Mouse (Mus musculus): ENCODE data around the gene Actl6b. TPM values are rescaled to one million over a fixed set of nuclear protein-coding genes. Genes with fewer than 3 reads are reported as not detected.

Gene Actl6b
- not detected for polyA plus RNA-seq (2017; shearing (Covaris generic))

DNA sequence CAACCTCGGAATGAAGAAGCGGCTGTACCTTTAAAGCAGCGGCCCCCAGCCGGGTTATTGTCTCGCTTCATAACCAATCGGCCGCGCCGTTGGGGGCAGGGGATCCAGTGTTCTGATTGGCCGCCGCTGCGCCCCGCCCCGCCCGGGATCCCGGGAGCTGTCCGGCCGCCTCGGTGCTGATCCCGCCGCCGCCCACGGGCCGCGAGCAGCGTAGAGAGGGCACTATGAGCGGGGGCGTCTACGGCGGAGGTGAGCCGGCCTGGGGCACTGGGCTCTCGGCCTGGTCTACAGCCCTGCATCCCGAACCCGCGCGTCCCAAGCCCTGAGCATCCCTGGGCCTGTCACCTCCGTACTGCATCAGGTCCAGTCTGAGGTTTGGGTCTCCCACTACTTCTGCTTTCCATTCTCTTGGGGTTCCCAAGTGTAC, at the start of gene Actl6b:
TSS of gene Actl6b (plus strand) at position 107 of the 427 bp plus-strand sequence.

GRCm38 (mm10) chr5:137518436-137518835, 34.9 kb upstream of the Actl6b start, which contains the start of gene Gigyf1:
Gene Gigyf1 (plus strand): TSS chr5:137518548.

GRCm38 (mm10) chr5:137533117-137533827, 20.0 kb upstream of the Actl6b start, which contains the start of the genes Epo and Gnb2:
Gene Epo (minus strand): TSS chr5:137533242.
Gene Gnb2 (minus strand): TSS chr5:137533510.

GRCm38 (mm10) chr5:137569665-137570064, 16.3 kb downstream of the Actl6b start, which contains the start of gene Tfr2:
Gene Tfr2 (plus strand): TSS chr5:137569840.

DNA sequence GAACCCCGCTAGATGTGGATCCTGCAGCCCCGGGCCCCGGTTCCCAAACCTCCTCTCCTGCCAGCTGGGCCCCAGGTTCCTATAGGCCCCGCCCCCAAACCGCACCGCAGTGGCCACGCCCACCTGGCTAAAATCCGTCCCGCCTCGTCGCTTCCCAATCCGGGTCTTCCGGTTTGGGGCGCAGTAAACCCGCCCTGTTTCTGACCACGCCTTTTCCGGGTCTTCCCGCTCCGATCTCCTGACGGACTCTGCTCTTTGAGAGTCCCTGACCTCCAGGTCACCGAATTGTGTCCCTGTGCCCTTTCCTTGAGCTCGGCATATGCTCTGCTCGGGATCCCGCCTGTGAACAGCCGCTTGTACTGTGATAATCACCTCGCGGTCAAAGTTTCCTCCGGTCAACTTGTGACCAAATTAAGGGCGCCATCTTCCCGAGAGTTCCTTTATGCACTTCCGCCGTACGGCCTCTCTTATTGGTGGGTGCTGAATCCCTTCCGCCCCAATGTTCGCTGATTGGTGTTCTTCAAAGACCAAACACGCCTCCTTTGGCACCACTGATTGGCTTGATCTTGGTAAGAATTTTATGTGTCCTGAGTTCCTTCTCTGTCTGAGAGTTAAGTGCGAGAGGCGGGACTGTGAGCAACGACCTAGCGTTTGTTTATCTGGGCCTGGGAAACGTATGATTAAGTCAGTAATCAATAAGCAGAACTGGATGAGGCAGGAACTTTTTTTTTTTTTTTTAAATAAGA, 47.5 kb downstream of the Actl6b start, which contains the start of gene Mospd3:
TSS of gene Mospd3 (minus strand) at position 440 of the 746 bp plus-strand sequence.

DNA sequence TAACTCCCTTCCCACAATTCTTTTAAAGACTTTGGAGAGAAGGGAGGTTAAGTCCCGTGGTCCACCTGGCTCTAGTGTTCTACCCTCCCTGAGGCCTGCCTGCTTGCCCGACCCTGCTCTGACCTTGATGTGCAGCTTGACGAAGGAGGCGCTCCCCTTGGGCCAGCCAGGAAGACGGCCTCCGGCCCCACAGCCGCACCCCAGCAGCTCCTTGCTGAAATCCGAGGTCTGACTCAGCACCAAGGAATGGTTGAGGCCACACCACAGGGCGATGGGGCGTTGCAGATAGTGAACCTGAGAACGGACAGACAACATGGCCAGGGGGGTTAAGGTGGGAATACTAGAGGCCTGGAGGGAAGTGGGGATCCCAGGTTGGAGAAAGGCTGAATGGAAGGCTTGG, 60.2 kb downstream of the Actl6b start, which contains the start of gene Pcolce:
TSS of gene Pcolce (minus strand) at position 235 of the 400 bp plus-strand sequence.

Other genes with a start within 250 kb of the Actl6b start
- 86.0 TPM for gene Srrt, start 245.8 kb upstream of the Actl6b start, polyA plus RNA-seq (2017; shearing (Covaris generic))
- 6.0 TPM for gene Trip6, start 239.1 kb upstream of the Actl6b start, polyA plus RNA-seq (2017; shearing (Covaris generic))
- 29.4 TPM for gene Slc12a9, start 219.9 kb upstream of the Actl6b start, polyA plus RNA-seq (2017; shearing (Covaris generic))
- not detected for gene Ephb4, start 203.4 kb upstream of the Actl6b start, polyA plus RNA-seq (2017; shearing (Covaris generic))
- 0.31 TPM for gene Zan, start 76.5 kb upstream of the Actl6b start, polyA plus RNA-seq (2017; shearing (Covaris generic))
- 55.9 TPM for gene Pop7, start 51.0 kb upstream of the Actl6b start, polyA plus RNA-seq (2017; shearing (Covaris generic))
- gene Gigyf1, start 35.0 kb upstream of the Actl6b start, polyA plus RNA-seq (2017; shearing (Covaris generic)) = 4.2 TPM
- gene Epo, start 20.3 kb upstream of the Actl6b start, polyA plus RNA-seq (2017; shearing (Covaris generic)) = not detected
- 123 TPM for gene Gnb2, start 20.0 kb upstream of the Actl6b start, polyA plus RNA-seq (2017; shearing (Covaris generic))
- 0.87 TPM for gene Tfr2, start 16.3 kb downstream of the Actl6b start, polyA plus RNA-seq (2017; shearing (Covaris generic))
- 104 TPM for gene Mospd3, start 47.5 kb downstream of the Actl6b start, polyA plus RNA-seq (2017; shearing (Covaris generic))
- gene Pcolce, start 60.3 kb downstream of the Actl6b start, polyA plus RNA-seq (2017; shearing (Covaris generic)) = 1.0 TPM
- gene Fbxo24, start 75.5 kb downstream of the Actl6b start, polyA plus RNA-seq (2017; shearing (Covaris generic)) = 0.86 TPM
- 327 TPM for gene Lrch4, start 75.6 kb downstream of the Actl6b start, polyA plus RNA-seq (2017; shearing (Covaris generic))
- gene Gm20605, start 75.7 kb downstream of the Actl6b start, polyA plus RNA-seq (2017; shearing (Covaris generic)) = 87.2 TPM
- gene Sap25, start 87.8 kb downstream of the Actl6b start, polyA plus RNA-seq (2017; shearing (Covaris generic)) = 141 TPM
- gene Irs3, start 92.2 kb downstream of the Actl6b start, polyA plus RNA-seq (2017; shearing (Covaris generic)) = not detected
- gene Agfg2, start 131.2 kb downstream of the Actl6b start, polyA plus RNA-seq (2017; shearing (Covaris generic)) = 21.6 TPM
- 0.98 TPM for gene Nyap1, start 188.1 kb downstream of the Actl6b start, polyA plus RNA-seq (2017; shearing (Covaris generic))
- 441 TPM for gene Tsc22d4, start 192.2 kb downstream of the Actl6b start, polyA plus RNA-seq (2017; shearing (Covaris generic))
- gene Ppp1r35, start 225.3 kb downstream of the Actl6b start, polyA plus RNA-seq (2017; shearing (Covaris generic)) = 21.1 TPM
- gene Mepce, start 234.1 kb downstream of the Actl6b start, polyA plus RNA-seq (2017; shearing (Covaris generic)) = 19.8 TPM
- gene Zcwpw1, start 234.3 kb downstream of the Actl6b start, polyA plus RNA-seq (2017; shearing (Covaris generic)) = 13.7 TPM

All from CD4-positive, CD25-positive, alpha-beta regulatory T cell, adult 9 weeks (primary cell).